Mouse (Mus musculus): ENCODE data around the gene Igf2r.

Igf2r gene

DNA sequence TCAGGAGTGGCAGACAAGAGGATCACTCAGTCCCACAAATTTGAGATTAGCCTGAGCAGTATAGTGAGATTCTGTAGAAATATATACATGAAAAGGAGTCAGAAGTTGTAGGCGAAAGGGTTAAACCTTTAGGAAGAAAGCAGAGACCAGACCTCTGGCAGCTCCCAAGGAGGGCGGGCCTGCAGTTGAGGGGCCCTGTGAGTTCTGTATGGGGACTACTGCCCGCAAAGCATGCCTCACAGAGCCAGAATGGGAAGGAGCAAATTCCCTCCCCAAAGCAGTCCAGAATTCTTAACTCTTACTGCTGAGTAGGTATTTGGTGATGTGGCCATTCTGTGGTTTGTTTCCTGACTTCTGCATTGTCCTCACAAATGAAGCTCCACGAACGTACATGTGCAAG lies 11.6 kb upstream of the Igf2r start:
- DNase-seq: no peak

DNA sequence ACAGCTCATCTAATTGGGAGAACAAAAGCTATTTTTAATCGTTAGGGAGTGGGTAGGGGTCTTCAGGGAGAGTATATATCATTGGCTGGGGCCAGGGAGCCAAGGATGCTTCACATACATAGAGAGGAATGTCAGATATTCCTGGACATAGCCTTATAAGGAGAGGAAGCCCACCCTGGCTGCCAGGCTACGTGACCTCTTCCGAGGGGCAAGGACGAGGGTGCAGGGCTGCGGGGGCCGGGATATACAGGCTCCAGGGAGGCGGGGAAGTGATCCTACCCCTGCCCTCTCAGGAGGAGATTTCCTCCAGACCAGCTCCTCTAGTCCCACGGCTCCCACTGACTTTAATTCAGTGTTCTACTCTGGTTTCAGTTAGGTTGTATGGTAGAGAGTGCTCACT lies 10.7 kb upstream of the Igf2r start:
- no peak for DNase-seq

DNA sequence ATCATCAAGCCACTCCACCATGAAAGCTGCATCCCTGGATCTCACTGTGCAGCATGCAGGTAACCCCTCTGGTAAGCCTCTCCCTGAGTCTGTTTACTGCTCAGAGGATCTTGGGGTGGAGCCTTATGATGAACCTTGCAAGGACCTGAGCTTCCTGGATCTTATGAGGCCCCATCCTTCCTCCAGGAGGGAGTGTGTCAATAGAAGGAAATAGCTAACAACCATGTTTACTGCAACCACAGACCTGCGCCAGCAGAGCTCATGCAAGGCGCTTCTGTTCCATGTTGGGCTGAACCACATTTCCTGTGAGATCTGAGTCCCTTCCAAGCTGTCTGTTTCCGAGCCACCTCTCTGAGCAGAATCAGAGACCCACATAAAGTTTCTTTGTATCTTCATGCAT lies 10.0 kb upstream of the Igf2r start:
- DNase-seq: peak in 1 of 2 experiments; percentile 47

DNA sequence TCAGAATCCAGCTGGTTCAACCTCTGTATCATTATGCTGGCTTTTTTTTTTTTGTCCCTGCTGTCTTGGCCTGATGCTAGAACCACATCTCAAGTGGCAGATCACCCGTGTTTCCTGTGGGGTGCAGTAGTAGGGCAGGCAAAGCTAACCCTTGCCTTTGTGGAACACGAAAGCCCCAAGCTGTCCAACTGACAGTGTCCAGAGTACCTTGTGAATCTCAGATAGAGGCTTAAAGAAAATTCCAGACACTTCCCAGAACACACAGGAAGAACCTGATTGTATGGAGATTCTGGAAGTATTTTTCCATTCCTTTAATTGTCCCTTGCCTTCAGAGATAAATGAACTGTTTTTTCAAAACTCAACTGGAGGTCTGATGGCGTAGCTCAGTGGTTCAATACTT lies 4.5 kb upstream of the Igf2r start:
- no peak for DNase-seq

DNA sequence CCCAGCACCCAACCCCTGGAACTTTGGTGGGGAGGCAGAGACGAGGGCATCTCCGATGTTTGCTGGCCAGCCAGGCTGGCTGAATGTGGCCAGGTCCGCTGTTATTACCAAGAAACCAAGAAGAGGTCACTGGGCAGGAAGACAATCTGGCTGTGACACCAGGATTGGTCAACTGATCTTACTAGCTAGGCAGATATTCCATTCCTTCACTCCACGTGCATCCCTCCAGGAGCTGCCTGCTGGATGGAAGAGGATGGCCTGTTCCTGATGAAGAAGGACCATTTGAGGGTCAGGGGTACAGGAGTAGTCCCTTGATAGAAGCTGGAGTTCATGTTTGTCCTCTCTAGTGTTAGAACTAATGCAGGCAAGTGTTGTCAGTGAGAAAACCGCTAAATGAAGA lies 1.0 kb upstream of the Igf2r start:
- no peak for DNase-seq

DNA sequence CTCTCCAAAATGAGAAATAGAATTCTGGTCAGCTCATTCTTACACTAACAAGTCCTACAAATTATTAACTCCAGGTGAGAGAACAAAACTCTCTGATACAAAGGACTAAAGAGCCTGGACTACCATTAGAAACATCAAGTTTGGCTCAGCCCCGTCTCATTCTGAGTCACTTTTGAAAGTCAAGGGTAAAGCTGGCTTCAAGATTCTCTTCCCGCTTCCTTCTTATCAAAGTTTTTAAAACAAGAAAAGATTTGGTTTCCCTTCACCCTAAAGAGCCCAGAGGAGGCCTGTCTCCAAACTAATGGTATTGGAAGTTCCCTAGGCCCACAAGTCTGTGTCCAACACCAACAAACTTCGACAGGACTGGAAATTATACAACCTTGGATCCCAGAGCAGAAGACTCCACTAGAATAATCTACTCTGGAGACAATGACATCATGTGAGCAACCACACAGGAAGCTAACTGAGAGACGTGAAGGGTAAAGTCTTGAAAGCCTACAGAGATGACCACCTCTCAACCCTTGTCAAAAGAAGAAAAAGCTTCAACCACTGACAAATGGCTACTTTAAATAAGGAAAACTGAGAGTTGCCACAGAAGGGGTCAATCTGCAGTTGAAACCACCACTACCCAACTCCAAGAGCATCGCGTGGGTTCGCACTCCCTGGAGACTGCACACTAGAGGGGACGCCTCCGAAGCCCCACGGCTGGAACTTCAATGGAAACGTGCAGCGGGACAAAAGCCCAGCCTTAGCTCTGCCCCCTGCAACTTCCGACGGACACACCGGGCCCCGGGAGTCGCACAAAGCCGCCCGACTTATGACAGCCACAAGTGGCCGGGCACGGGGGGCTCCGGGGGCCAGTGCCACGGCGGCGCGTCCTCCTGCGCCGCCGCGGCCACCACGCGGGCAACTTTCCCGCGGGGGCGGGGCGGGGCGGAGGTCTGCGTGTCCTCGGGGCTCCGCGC lies 767 bp downstream of the Igf2r start:
- DNase-seq: peak in 1 of 2 experiments; percentile 51

DNA sequence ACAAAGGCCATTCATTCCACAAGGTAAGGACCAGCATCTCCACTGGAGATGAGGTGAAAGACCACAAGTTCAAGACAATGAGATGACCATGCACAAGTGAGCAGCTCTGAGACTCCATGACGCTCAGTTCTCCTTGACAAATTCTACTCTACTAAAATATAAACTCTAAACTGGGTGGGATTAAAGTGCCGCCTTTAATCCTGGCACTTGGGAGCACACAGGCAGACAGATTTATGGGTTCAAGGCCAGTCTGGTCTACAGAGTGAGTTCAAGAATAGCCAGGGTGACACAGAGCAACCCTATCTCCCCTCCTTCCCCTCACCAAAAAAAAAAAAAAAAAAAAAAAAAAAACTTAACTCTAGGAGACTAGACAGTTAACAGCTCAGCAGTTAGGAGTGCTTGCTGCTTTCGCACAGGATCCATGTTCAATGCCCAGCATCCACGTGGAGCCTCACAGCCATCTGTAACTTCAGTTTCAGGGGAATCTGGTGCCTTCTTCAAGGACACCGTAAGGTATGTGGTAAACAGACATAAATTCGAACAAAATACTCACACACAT lies 2.1 kb downstream of the Igf2r start:
- DNase-seq: no peak

DNA sequence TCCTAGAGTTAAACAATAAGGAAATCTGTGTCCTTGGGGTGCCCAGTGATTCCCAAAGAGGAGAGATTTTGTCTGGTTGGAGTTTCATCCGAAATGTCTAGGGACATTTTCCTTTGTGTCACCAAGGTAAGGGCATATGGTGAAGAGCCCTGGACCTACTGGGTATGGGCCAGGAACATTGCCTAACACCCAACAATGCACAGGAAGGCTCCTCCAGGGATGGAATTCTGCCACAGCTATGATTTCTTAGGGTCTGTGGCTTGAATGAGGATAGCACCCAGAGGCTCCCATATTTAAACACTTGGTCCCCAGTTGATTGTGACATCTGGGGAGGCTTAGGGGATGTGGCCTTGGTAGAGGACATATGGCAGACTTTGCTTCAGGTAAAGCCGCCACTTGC lies 6.1 kb downstream of the Igf2r start:
- DNase-seq: no peak

DNA sequence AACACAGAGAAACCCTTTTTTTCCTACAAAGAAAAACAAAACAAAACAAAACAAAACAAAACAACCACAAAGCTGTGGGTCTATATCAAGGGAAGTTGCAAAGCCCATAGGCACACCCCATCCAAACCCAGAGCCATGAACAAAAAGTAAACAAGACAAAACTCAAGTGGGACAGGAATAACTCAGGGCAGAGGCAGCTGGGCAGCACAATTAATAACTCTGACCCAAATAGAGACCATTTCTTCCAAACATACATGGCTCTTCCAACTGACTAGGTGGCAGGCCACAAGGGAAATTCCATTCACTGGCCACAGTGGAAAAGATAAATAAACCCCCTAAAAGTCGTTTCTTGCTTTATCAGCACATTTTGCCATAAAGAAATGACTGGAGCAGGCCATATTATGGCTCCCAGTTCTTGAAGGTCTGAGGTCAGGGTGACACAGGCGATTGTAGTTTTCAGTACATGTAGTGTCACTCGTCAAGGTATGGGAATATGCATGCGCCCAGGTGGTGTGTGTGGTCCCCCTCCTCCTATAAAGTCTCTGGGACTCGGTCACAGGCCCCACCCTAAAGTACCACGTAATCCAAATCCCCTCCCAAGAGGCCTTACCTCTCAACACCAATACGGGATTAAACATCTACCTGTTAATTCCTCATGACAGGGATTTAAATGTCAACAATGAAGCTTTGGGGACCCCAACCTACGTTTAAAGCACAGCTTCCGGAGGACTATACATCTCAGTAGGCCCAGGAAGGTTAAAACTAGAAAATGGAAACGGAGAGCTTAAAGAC lies 8.9 kb downstream of the Igf2r start:
- DNase-seq: no peak

DNA sequence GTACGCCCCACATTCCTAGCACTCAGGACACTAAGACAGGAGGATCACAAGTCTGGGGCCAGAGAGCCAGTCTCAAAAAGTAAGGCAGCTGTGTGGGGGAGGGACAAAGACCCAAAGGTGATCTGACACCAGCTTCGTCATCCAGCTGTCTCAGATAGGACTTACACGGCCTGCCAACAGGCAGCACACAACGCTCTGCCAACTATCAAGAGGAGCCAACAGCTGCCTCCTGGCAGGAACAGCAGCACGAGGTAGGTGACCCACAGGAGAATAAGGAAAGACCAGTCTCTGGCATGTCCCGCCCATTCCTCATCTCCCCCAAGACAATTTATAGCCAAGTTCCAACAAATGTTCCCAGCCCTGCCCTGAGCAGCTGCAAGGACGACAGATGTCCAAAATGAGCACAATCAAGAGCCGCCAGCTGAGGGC lies 9.8 kb downstream of the Igf2r start:
- peak in 1 of 2 experiments; percentile 54 for DNase-seq

DNA sequence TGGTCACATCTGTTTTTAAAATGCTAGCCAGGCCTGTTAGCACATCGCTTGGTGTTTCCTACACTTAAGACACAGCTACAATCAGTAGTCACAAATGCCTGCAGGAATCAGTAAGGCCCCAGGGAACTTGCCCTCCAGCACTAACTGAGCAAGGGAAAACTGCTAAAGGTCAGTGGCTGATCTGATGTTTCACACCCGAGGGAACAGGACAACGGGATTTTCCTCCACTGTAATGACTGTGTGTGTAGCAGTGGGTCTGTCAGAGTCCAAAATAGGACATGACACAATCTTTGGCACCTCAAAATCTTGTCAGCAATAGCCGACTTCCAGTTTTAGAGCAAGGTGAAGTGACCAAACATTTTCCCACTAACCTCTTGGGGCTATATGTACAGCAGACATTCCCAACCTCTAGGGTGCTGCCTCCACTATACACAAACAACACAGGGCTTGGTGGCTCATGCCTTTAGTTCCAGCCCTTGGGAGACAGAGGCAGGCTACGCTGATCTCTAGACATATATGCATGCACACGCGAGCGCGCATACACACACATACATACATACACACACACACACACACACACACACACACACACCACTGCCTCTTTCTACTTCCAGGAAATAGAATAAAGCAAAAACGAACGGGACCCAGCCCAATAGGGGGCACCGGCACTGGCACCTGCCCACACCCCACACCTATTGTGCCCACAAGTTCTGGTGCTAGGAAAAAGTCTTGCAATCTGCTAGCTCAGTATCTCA lies 10.6 kb downstream of the Igf2r start:
- DNase-seq: no peak

DNA sequence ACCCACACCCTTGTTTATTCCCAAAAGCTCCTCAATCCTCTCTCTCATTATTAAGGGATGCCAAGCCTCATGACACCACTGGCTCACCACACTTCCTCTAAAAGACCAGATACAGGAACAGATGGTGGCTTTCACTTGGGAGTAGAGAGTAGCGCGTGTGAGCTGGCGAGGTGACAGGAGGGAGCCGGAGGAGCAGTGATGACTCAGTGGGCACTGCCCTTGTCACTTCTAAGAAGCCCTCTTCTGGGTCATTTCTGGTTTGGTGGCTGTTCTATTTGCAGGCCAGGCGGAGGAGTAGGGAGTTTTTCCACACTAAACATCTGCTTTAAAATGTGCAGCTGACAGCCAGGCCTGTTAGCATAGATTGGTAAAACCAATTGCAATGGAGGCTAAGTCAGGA lies 11.5 kb downstream of the Igf2r start:
- peak; percentile 49 to 72 for DNase-seq

DNA sequence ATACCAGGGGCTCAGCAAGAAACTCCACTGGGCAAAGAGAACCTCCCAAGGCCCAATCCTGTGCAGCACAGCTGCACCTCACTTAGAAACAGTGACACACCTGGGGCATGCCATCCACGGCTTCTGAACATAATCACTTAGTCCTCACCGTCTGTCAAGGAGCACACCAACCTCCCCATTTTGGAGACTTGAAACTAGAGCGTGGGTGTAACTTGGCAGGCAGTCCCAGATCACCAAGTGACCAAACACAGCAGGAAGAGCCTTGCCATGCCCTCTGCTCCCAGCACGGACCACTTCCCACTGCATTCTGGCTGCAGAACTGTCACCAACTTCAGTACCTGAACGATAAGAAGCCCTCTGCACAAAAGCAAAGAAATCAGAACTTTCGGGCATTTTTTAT lies 12.3 kb downstream of the Igf2r start:
- no peak for DNase-seq

DNA sequence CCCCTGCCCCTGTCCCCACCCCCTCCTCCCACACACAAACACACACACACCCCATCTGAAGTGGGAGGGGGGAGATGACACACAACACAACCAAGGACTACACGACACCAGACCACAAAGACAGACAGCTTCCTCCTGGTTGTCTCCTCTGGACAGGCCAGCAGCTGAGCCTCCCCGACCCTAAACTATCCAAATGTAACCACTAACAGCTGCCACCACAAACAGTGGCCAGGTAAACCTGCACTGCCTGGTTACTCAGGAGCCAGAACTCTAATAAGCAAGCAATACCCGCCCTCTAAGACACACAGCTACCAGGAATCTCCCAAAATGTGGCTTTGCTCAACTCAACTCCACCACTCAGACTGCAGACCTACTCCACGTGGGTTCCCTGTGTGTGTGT lies 13.5 kb downstream of the Igf2r start:
- DNase-seq: no peak

DNA sequence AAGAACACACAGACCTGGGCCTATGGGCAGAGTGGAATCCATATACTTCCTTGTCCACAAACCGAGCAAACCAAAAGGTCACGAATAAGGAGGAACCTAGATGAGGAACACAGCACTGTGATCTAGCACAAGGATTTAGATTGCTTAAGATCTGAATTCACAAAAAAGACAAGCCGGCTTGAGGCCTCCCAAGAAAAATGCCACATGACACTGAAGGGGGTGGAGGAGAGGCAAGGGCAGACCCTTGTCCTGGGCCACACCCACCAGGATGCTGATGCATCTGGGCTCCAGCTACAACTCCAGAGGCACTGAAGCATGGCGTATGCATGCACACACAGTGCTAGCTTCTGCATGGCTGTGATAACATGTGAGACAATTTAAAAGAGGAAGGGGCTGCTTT lies 14.3 kb downstream of the Igf2r start:
- peak; percentile 19 to 50 for DNase-seq

DNA sequence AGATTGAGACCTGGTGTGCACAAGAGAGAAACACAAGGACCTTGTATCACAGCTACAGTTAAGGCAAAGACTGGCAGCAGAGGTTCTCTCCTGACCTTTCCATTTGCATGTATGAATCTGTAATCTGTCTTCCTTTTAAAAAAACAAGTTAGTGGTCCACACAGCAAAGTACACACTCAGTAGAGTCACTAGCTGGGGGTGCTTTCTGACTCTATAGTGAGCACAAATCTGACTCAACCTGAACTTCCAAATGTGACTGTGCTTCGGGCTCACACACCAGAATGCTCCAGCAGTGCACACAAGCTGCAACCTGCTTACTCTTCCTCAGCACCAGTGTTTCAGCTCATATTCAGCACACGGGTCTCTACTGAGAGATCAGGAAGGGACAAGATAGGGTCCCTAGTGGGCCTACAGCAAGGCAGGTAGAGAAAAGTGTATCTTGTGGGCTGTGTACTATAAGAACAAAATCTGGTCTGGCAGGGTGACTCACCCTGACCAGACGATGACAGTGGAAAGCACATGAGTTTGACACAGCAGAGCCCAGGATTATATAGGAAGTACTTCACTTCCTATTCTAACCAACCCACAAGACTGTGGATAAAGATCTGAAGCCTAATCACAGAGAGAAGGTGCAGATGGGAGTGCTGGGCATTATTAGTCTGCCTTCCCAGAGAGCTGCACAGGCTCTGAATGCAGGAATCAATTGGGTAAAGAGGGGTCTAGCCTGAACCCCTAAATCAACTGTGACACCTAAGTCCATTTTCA lies 15.0 kb downstream of the Igf2r start:
- no peak for DNase-seq

DNA sequence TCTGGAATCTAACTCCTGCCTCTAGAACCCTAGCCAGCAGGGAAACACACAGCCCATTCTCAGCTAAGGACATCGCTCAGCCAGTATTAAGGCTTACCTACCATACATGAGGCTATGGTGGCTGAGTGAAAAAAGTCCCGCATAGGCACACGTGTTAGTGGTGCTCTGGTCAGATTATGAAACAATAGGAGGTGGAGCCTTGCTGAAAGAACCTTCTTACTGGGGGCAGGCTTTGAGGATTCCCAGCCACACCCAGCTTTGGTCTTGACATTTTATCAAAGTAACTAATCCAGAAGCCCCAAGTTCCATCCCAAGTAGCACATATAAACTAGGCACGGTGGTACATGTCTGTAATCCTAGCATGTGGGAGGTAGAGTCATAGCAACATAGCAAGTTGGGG lies 16.4 kb downstream of the Igf2r start:
- DNase-seq: no peak

DNA sequence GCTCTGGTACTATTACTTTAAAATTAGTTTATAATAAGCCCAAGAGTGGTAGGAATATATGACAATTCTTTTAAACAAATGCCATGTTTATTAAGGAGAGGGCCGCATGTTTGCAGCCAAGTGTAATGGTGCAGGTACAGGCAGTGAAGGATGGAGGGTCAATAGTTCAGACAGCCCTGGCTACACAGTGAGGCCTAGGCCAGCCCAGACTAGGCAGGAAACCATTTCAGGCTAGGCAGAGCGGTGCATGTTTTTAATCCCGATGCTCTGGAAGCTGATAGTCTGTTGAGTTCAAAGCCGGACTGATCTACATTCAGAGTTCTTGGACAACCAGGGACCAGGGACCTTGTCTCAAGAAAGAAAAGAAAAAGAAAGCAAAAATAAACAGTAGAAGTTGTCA lies 17.8 kb downstream of the Igf2r start:
- DNase-seq: peak; percentile 25 to 50

DNA sequence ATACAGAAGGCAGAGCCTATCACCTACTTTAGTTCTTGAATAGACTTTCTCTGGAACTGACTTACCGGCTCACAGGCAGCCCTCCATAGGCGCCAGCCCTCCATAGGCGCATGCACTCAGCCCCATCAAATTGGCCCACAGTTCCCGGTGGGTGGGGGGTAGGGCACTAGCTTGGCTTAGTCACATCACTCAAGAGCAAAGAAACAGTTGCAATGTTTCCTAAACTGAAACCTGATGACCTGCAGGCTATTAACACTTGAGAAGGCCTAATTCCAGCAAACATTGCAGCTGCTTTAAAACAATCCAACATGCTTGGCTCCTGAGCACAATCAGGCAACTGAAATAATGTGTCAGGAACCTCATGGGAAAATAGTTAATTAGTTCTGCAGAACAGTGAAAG lies 18.2 kb downstream of the Igf2r start:
- no peak for DNase-seq

DNA sequence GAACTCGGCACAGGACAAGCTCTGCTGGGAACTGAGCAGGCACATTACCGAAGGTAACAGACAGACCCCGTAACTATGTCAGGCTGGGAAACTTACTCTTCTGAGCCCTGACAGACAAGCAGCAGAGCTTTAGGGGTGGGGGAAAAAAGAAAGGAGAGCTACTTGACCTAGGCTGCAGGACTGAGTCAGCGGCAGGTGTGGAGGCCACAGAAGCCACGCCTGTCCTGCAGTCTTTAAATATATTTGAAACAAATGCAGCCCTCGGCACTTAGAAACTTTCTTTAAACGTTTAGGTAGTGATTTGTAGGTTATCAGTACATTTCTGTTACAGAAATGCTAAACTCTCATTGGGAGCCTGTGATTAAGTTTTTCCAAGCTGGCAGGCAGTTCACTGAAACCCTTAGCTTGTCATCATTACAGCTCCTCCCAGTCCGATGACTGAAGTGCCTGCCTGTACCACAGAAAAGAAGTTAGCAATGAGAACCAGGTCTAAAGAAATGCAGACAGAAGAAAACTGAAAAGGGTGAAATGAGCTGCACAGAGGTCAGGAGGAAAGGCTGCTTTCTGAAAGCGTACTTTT lies 18.8 kb downstream of the Igf2r start:
- DNase-seq: no peak
